Mouse (Mus musculus) yolk sac, embryonic 10.5 days (tissue): ENCODE results near the gene Atp2c1.

ENCODE experiments used
- DNase-seq: peaks from one replicate; pipeline ENCODE4 v3.0.0-alpha.2; 2017; ENCODE audit warnings: low spot score

The Atp2c1 gene

GRCm38 (mm10) chr9:105363520-105364231, 163.4 kb downstream of the Atp2c1 start:
- DNase-seq: no peak

- no peak for DNase-seq
These were observed 164.9 kb downstream of the Atp2c1 start for GRCm38 (mm10) chr9:105362181-105362580.
